Mouse (Mus musculus): ENCODE results near the gene Lix1l.

DNA sequence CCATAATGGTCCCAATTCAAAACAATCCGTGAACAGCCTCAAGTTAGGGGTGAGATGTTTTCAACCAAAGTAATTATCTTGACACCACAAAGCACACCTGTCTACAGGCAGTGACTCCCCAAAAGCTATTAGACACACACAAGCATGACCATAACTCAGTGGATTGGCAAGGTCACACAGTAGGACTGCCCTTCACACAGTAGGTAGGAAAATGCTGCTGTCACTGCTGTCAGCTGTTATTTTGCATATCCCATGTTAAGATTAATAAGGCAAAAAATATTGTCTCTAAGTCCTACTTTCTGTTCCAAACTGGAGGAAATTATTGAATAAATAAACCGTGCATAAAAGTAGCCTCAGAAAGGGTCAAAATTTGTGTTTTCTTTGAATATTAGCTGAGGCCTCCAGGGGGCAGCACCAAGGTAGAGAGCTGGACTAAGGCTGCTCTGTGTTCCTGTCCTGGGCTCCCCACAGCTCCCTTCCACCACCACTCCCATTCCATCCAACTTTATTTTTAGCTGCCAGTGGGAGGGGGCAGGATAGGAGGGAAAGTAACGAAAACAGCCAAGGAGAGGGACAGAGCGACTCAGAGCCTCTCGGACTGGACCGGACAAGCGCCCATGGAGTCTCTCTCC is 44.2 kb downstream of the Lix1l start, which contains the start of gene Itga10:
- TF ChIP-seq CTCF (IDR thresholded peaks at IDR 0.05) (peak; percentile 78), POLR2A (IDR thresholded peaks at IDR 0.05; ENCODE audit: insufficient read depth, low read depth, low read length) (no peak), EP300 (IDR thresholded peaks at IDR 0.05; ENCODE audit: insufficient read depth, low read depth, low read length) (no peak)

Data from heart, adult 2 months (tissue).